Mouse (Mus musculus) naive thymus-derived CD4-positive, alpha-beta T cell, adult 2 months (primary cell): ENCODE data around the gene Slc25a39.
"Not testable (repeated sequence)": the region's sequence is repeated elsewhere in the genome, so short reads cannot be mapped to it uniquely, and the experiment has no call there.

Source experiments
- DNase-seq: peaks from one replicate; pipeline ENCODE4 v3.0.0-alpha.2; 2011; ENCODE audit warnings: low read depth

Gene Slc25a39

GRCm38 (mm10) chr11:102371926-102372685 lies 35.6 kb downstream of the Slc25a39 start:
- DNase-seq, result no peak

- DNase-seq, result no peak
Observed at GRCm38 (mm10) chr11:102370285-102370684, 37.5 kb downstream of the Slc25a39 start.

GRCm38 (mm10) chr11:102369263-102369662 lies 38.5 kb downstream of the Slc25a39 start:
- DNase-seq, result no peak

- DNase-seq, result no peak
Observed at GRCm38 (mm10) chr11:102368347-102368746, 39.4 kb downstream of the Slc25a39 start.

- no peak for DNase-seq
Observed at GRCm38 (mm10) chr11:102367504-102368280, 40.1 kb downstream of the Slc25a39 start.

- DNase-seq, result not testable (repeated sequence)
Observed at GRCm38 (mm10) chr11:102366103-102366502, 41.6 kb downstream of the Slc25a39 start, which contains the start of gene Slc4a1. Slc4a1 (minus strand) TSS chr11:102366203.

- no peak for DNase-seq
Observed at GRCm38 (mm10) chr11:102365699-102366098, 42.0 kb downstream of the Slc25a39 start.

- DNase-seq, result no peak
Observed at GRCm38 (mm10) chr11:102364570-102365371, 43.0 kb downstream of the Slc25a39 start.

- no peak for DNase-seq
Observed at GRCm38 (mm10) chr11:102363623-102364022, 44.1 kb downstream of the Slc25a39 start.

- no peak for DNase-seq
Observed at GRCm38 (mm10) chr11:102361776-102362495, 45.8 kb downstream of the Slc25a39 start.

- DNase-seq, result no peak
Observed at GRCm38 (mm10) chr11:102358365-102358764, 49.4 kb downstream of the Slc25a39 start.

- no peak for DNase-seq
Observed at GRCm38 (mm10) chr11:102356636-102357350, 51.0 kb downstream of the Slc25a39 start.

- DNase-seq, result no peak
Observed at GRCm38 (mm10) chr11:102356190-102356589, 51.6 kb downstream of the Slc25a39 start.

- no peak for DNase-seq
Observed at GRCm38 (mm10) chr11:102355501-102355900, 52.2 kb downstream of the Slc25a39 start.

GRCm38 (mm10) chr11:102353021-102353431 lies 54.7 kb downstream of the Slc25a39 start:
- no peak for DNase-seq
